Mouse (Mus musculus) cerebellum, adult 9-10 months (tissue): ENCODE data around the gene Zhx3.
A peak's percentile ranks its signal among the peaks of the same experiment; 100 is the strongest.

Experiments
- DNase-seq: peaks from one replicate; pipeline ENCODE4 v3.0.0; 2022

Zhx3 gene

GRCm38 (mm10) chr2:160872890-160873382, at the start of gene Zhx3:
Gene Zhx3, minus strand, starts transcription at chr2:160872998.
- peak; percentile 92 for DNase-seq

GRCm38 (mm10) chr2:160921285-160921684, 48.5 kb upstream of the Zhx3 start:
- DNase-seq: no peak

GRCm38 (mm10) chr2:160918930-160919215, 46.1 kb upstream of the Zhx3 start:
- no peak for DNase-seq

- DNase-seq: no peak
These were observed 45.5 kb upstream of the Zhx3 start for GRCm38 (mm10) chr2:160918154-160918929.

- DNase-seq: peak; percentile 50
These were observed 44.5 kb upstream of the Zhx3 start for GRCm38 (mm10) chr2:160917313-160917712.

GRCm38 (mm10) chr2:160916714-160917113, 43.9 kb upstream of the Zhx3 start:
- no peak for DNase-seq

GRCm38 (mm10) chr2:160915821-160916610, 43.2 kb upstream of the Zhx3 start:
- peak; percentile 79 for DNase-seq

GRCm38 (mm10) chr2:160914656-160915055, 41.9 kb upstream of the Zhx3 start:
- peak; percentile 38 for DNase-seq

- DNase-seq: peak; percentile 47
These were observed 39.5 kb upstream of the Zhx3 start, which contains the start of gene Emilin3 for GRCm38 (mm10) chr2:160912231-160912671. Gene Emilin3, minus strand, starts transcription at chr2:160912328.

GRCm38 (mm10) chr2:160911558-160912201, 38.9 kb upstream of the Zhx3 start:
- peak; percentile 50 for DNase-seq

- DNase-seq: no peak
These were observed 37.8 kb upstream of the Zhx3 start for GRCm38 (mm10) chr2:160910633-160911032.

- DNase-seq: no peak
These were observed 35.8 kb upstream of the Zhx3 start for GRCm38 (mm10) chr2:160908607-160909006.

GRCm38 (mm10) chr2:160906101-160906500, 33.3 kb upstream of the Zhx3 start:
- DNase-seq: peak; percentile 91

GRCm38 (mm10) chr2:160905301-160905700, 32.5 kb upstream of the Zhx3 start:
- peak; percentile 55 for DNase-seq

- DNase-seq: no peak
These were observed 29.0 kb upstream of the Zhx3 start for GRCm38 (mm10) chr2:160901656-160902412.

- DNase-seq: no peak
These were observed 18.9 kb upstream of the Zhx3 start for GRCm38 (mm10) chr2:160891697-160892096.

GRCm38 (mm10) chr2:160891045-160891444, 18.2 kb upstream of the Zhx3 start:
- no peak for DNase-seq

- DNase-seq: peak; percentile 45
These were observed 15.1 kb upstream of the Zhx3 start for GRCm38 (mm10) chr2:160887859-160888258.

- peak; percentile 92 for DNase-seq
These were observed 14.5 kb upstream of the Zhx3 start for GRCm38 (mm10) chr2:160887284-160887683.

GRCm38 (mm10) chr2:160886221-160886620, 13.4 kb upstream of the Zhx3 start:
- DNase-seq: no peak

GRCm38 (mm10) chr2:160884830-160885229, 12.0 kb upstream of the Zhx3 start:
- DNase-seq: peak; percentile 58

- no peak for DNase-seq
These were observed 11.1 kb upstream of the Zhx3 start for GRCm38 (mm10) chr2:160883912-160884311.

- no peak for DNase-seq
These were observed 9.6 kb upstream of the Zhx3 start for GRCm38 (mm10) chr2:160882436-160882835.
